Mouse (Mus musculus) lung, adult 2 months (tissue): ENCODE measurements around the gene Ccdc191.

Experiments
- CTCF ChIP-seq: fragments of 200-500 bp; IDR thresholded peaks from 2 replicates; pipeline ENCODE4 v1.5.1; 2011; ENCODE audit warnings: mild to moderate bottlenecking, low read length, control low read depth; ENCODE audit not compliant: insufficient read depth
- POLR2A ChIP-seq: fragments of 200-500 bp; IDR thresholded peaks from 2 replicates; pipeline ENCODE4 v1.6.1; 2011; ENCODE audit warnings: low read depth, mild to moderate bottlenecking, control low read depth, low read length, borderline replicate concordance; ENCODE audit errors: extremely low read depth

DNA sequence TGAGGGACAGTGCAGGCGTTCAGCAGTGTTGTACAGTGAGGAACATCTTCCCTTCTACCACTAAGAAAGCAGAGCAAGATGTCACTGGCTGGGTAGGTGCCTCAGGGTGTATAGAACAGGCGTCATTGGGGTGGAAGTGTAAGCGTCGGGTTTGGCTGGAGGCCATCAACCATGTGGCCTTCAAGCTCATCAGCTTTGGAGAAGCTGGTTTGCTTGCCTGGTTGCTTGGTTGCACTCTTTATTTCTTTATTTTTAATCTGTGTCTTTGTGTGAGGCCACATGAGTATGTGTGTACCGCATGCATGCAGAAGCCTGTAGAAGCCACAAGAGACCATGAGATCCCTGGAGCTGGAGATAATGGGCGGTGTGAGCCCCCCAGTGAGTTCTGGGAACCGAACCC is 42.7 kb downstream of the Ccdc191 start:
- TF ChIP-seq CTCF (no peak), POLR2A (no peak)
